Mouse (Mus musculus): ENCODE data around the gene Zfhx3.

DNA sequence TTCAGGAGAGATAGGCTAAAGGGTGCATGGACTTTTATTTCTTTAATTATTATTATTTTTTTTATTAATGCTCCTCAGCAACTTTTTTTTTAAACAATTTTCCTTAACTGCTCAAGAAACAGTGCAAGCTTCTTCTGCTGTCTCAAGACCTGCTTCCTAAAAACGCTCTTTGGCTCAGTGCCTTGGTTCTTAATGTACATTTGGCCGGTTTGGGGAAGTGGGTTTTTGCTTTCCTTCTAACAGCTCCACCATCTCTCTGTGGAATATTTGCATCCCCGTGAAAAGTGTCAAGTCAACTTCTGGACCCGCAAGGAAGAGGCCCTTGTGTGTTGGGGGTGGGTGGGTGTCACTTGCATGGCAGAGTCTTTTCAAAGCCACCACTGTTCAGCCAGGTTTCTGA lies 778.4 kb downstream of the Zfhx3 start:
- TF ChIP-seq ETS1 (IDR thresholded peaks at IDR 0.05; ENCODE audit: low read depth, low read length) (no peak), RAD21 (IDR thresholded peaks at IDR 0.05; ENCODE audit: low read depth, low read length) (no peak), USF2 (IDR thresholded peaks at IDR 0.05; ENCODE audit: borderline replicate concordance in 1 of 2, insufficient read depth in 1 of 2, low read depth in 1 of 2, low read length in 2 of 2) (no peak), POLR2AphosphoS2 (IDR thresholded peaks at IDR 0.05; ENCODE audit: low read length) (no peak), POLR2A (IDR thresholded peaks at IDR 0.05; ENCODE audit: control insufficient read depth in 1 of 2, insufficient read depth in 1 of 2, low read depth in 1 of 2, low read length in 2 of 2, poor library complexity in 1 of 2) (no peak), SMC3 (IDR thresholded peaks at IDR 0.05; ENCODE audit: low read depth, low read length) (peak; percentile 15; the same call in 1 of the 2 replicates), SIN3A (IDR thresholded peaks at IDR 0.05; ENCODE audit: low read length) (no peak), MEF2A (IDR thresholded peaks at IDR 0.05; ENCODE audit: extremely low read depth, insufficient replicate concordance, low read depth, low read length, poor library complexity, severe bottlenecking) (no peak), NRF1 (IDR thresholded peaks at IDR 0.05; ENCODE audit: insufficient read depth, low read depth, low read length, poor library complexity, severe bottlenecking) (no peak), CTCF (IDR thresholded peaks at IDR 0.05 in 2 of 3, conservative IDR thresholded peaks at IDR 0.05 in 1 of 3; ENCODE audit: control insufficient read depth in 1 of 3, insufficient read depth in 1 of 3, low read depth in 2 of 3, low read length in 3 of 3, poor library complexity in 1 of 3, severe bottlenecking in 1 of 3) (no peak), MXI1 (IDR thresholded peaks at IDR 0.05; ENCODE audit: low read depth, low read length) (0 out of 2 replicates have a peak, but pooled peaks have one; percentile 44)

Measured in MEL (cell line).